Mouse (Mus musculus) central nervous system, embryonic 11.5 days (tissue): Measurements from ENCODE around the gene Tlr11. TPM values are rescaled to one million over a fixed set of nuclear protein-coding genes. Genes with fewer than 3 reads are reported as not detected.

ENCODE experiments used
- polyA plus RNA-seq: library from polyadenylated mRNA; depleted of rRNA; stranded (reverse); fragments of >200 nt; gene quantifications from 2 replicates; pipeline ENCODE4 v1.2.3, GENCODE M21; 2012; rRNA removed

The Tlr11 gene
- polyA plus RNA-seq = 0.02 TPM in 1 of 2 replicates, not detected in the other

GRCm38 (mm10) chr14:50357593-50357992, at the start of gene Tlr11:
Tlr11 (plus strand) TSS chr14:50357914.

GRCm38 (mm10) chr14:50326661-50327060, 31.1 kb upstream of the Tlr11 start, which contains the start of gene Olfr734:
Olfr734 (minus strand) TSS chr14:50326761.

DNA sequence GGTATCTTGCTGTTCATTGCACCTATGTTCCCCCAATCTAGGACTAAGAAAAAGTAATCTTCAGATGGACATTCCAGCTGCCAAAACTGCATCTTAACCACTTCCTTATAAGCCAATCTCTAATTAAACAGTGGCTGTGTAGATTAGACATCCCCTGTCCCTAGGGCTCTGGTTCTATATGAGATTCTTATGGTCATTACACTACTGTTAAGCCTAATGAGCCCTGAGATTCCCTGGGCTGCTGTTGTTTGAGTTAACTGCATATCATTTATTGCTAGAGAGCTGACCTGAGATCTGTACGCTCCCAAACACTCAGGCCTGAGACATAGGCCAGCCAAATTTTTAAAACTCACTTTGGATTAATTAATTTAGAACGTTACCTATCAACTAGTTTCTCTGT, 8.9 kb upstream of the Tlr11 start, which contains the start of gene Olfr735:
Gene Olfr735, minus strand, starts transcription at position 77 of the 400 bp plus-strand sequence.

GRCm38 (mm10) chr14:50380863-50381262, 23.1 kb downstream of the Tlr11 start, which contains the start of gene Olfr736:
Olfr736 (plus strand) TSS chr14:50381163.

GRCm38 (mm10) chr14:50407268-50407667, 49.6 kb downstream of the Tlr11 start, which contains the start of gene Olfr738:
Olfr738 (plus strand) TSS chr14:50407568.

Other genes with a start within 250 kb of the Tlr11 start
- gene Olfr727, start 234.7 kb upstream of the Tlr11 start, polyA plus RNA-seq = not detected in 2 replicates
- gene Olfr728, start 215.2 kb upstream of the Tlr11 start, polyA plus RNA-seq = not detected in 2 replicates
- not detected in 2 replicates for gene Olfr729, start 205.0 kb upstream of the Tlr11 start, polyA plus RNA-seq
- gene Olfr730, start 169.7 kb upstream of the Tlr11 start, polyA plus RNA-seq = not detected in 2 replicates
- gene Olfr731, start 116.0 kb upstream of the Tlr11 start, polyA plus RNA-seq = not detected in 2 replicates
- not detected in 2 replicates for gene Olfr732, start 73.7 kb upstream of the Tlr11 start, polyA plus RNA-seq
- not detected in 2 replicates for gene Olfr733, start 56.4 kb upstream of the Tlr11 start, polyA plus RNA-seq
- gene Olfr734, start 31.2 kb upstream of the Tlr11 start, polyA plus RNA-seq = not detected in 2 replicates
- gene Olfr735, start 9.0 kb upstream of the Tlr11 start, polyA plus RNA-seq = not detected in 2 replicates
- gene Olfr736, start 23.2 kb downstream of the Tlr11 start, polyA plus RNA-seq = not detected in 2 replicates
- gene Olfr738, start 49.7 kb downstream of the Tlr11 start, polyA plus RNA-seq = not detected in 2 replicates
- gene Olfr739, start 60.7 kb downstream of the Tlr11 start, polyA plus RNA-seq = not detected in 2 replicates
- not detected in 2 replicates for gene Olfr740, start 87.6 kb downstream of the Tlr11 start, polyA plus RNA-seq
- not detected in 2 replicates for gene Olfr741, start 114.8 kb downstream of the Tlr11 start, polyA plus RNA-seq
- not detected in 2 replicates for gene Olfr742, start 145.7 kb downstream of the Tlr11 start, polyA plus RNA-seq
- not detected in 2 replicates for gene Olfr743, start 163.9 kb downstream of the Tlr11 start, polyA plus RNA-seq